Mouse (Mus musculus) urinary bladder, postnatal 14 days (tissue): Measurements from ENCODE around the gene Spats2l.
A peak's percentile ranks its signal among the peaks of the same experiment; 100 is the strongest.

Experiments used
- DNase-seq: peaks from one replicate; pipeline ENCODE4 v3.0.0; 2021; ENCODE audit warnings: low spot score

The Spats2l gene

GRCm38 (mm10) chr1:57774001-57774667 is at the start of gene Spats2l:
Gene Spats2l (plus strand): TSS chr1:57774162.
- DNase-seq = peak; percentile 41

GRCm38 (mm10) chr1:57725268-57725667 is 48.7 kb upstream of the Spats2l start:
- DNase-seq = no peak

DNA sequence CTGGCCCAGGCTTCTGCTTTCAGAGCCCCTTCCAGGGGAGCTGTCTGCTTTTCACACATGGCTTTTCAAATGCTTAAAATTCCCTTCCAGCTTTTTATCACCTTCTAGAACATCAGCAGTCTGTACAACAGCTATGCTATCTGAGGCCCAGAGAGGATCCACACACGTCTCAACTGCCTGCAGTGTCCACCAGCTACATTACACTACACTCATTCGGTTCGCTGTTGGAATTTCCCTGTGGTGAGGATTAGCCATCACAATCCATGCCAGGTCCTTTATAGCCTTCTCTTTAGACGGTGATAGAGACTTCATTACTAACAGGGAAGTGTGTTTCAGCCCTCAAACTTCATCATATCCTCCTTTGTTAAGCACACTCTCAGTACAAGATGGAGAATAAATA is 38.1 kb upstream of the Spats2l start:
- DNase-seq = no peak

DNA sequence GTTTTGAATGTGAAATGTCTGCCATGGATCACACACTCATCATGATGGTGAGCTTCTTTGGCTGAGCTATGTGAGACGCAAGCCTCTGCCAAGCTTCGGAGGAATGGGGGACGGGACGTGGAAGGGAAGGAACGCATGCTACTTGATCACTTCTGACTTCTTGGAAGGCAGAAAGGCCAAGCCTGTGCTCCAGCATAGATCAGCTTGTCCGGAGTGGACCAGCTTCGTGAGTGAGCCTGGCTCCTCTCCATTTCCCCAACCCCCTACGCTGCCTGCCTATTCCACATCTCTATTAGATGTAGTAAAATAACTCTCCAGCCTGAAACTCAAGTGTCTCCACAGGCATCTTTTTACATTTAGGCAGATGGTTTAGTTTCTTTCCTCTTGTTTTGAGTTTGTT is 32.2 kb upstream of the Spats2l start:
- DNase-seq = peak; percentile 14

GRCm38 (mm10) chr1:57742266-57742665 is 31.7 kb upstream of the Spats2l start:
- no peak for DNase-seq

- DNase-seq = no peak
These were observed 22.2 kb upstream of the Spats2l start for GRCm38 (mm10) chr1:57751781-57752180.

DNA sequence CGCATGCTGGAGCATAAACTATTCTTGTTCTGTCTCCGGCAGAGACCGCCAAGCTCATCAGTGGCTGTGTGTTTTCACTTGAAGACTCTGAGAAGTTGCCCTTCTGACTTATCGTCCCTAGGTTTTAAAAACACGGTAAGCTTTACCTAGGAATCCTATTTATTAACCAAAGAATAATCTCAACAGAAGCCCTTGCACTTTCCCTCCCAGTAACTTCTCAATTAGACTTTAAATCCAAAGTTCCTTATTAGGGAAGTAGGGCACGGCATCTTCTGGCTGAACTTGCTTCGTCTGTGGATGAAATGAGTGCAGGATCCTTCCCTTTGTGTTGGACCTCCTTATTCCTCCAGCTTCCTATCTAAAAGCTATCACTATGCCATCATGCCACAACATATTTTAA is 7.6 kb upstream of the Spats2l start:
- no peak for DNase-seq

GRCm38 (mm10) chr1:57773326-57773725 is 636 bp upstream of the Spats2l start:
- no peak for DNase-seq

DNA sequence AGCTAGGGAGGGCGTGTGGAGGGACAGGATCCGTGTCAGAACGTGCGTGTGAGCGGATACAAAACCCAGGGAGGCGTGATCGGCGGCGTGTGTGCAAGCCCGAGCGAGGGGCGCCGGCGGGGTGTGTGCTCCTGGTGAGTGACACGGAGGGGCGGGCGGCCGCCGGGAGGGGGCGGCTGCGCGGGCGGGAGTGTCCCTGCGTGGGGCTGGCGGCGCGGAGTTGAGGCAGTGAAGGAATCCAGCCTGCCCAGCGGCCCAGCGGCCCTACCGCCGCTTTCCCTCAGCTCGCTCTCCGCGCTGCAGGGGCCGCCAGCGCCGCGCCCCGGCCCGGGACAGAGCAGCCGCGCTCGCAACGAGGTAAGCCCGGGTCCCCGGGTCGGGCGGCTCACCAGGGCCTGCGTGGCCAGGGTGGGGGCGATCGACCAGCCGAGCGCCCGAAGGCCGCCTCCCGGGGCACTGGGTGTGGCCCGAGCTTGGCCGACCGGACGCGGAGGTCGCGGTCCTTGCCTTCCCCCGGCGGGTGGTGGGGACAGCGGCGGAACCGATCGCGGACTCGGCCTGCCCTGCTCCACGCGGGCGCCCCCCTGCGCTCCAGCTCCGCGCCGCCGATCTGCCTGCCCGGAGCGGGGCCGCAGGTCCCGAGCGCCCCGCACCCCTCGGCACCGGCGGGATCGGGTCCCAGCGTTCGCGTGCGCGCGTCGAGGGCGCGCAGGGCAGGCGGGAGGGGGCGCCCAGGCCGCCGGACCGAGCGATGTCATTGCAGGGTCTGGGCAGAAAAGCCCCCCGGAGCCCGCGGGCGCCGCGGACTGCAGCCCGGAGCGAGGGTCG is 920 bp downstream of the Spats2l start:
- peak; percentile 69 for DNase-seq

DNA sequence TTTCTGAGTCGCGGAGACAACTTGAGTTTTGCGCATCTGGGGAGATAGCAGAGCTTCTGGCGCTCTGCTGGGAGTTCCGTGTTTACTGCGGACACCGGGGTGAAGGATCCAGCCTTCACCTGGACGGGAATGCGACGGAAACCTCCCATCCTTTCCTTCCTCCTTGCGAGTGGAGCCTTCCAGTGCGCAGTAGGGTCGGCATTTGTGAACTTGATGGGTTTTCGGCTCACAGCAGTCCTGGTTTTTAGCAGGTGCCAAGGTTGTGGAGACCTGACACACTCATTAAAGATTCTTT is 1.5 kb downstream of the Spats2l start:
- DNase-seq = peak; percentile 14

- no peak for DNase-seq
These were observed 2.8 kb downstream of the Spats2l start for GRCm38 (mm10) chr1:57776671-57777281.

- no peak for DNase-seq
These were observed 10.3 kb downstream of the Spats2l start for GRCm38 (mm10) chr1:57784300-57784699.

GRCm38 (mm10) chr1:57789831-57790230 is 15.9 kb downstream of the Spats2l start:
- DNase-seq = no peak

DNA sequence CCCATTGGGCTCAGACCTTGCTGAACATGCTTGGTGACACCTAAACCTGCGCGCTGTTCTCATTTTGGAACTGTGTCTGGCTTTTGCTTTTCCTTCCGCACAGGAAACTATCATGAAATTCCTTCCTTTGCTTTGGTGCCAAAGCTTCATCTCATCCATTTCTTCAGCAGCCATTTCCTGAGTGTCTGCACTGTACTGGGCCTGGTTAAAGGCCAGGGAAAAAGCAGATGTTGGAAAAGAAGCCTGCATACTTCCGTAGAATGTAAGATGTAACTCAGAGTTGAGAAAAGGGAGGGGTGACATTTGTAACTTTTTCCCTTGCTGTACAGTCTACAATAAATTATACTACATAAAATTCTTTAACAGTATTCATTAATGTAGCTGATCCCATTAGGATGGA is 18.2 kb downstream of the Spats2l start:
- no peak for DNase-seq

DNA sequence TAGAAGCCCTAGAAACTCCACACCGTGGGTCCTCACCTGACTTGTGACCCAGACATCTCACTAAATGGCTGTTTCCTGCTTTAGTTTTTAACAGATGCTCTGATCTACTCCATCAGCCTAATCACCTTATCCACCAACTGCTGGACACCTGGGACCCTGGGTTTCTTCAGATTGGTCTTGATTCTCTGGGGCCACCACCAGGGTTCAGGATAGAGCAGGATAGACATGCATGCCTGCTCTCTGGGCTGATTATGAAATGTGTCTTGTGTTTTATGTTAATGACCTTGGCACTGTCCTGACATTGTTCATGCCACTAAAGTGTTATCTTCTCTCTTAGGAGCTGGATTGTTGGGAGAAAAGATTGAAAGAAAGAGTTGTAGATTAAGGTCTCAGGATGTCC is 21.9 kb downstream of the Spats2l start:
- no peak for DNase-seq

- no peak for DNase-seq
These were observed 25.4 kb downstream of the Spats2l start for GRCm38 (mm10) chr1:57799398-57799797.

- DNase-seq = no peak
These were observed 26.9 kb downstream of the Spats2l start for GRCm38 (mm10) chr1:57800846-57801245.

DNA sequence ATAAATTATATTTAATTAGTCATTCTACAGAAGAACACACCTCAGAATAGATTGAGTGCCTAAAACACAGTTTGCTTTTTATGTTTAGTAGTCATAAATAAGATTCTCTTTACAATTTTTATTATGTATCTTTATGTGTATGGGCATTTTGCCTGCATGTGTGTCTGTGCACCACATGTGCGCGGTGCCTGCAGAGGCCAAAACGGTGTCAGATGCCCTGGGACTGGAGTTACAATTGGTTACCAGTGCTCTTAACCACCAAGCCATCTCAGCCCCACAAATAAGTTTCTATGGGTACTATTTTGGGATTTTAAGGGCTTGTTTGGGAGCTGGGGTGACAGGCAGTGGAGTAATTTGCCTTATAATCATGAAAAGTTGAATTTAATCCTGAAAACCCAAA is 32.2 kb downstream of the Spats2l start:
- DNase-seq = no peak

GRCm38 (mm10) chr1:57807882-57808281 is 33.9 kb downstream of the Spats2l start:
- DNase-seq = no peak

GRCm38 (mm10) chr1:57810221-57810620 is 36.3 kb downstream of the Spats2l start:
- no peak for DNase-seq

GRCm38 (mm10) chr1:57817103-57817502 is 43.1 kb downstream of the Spats2l start:
- DNase-seq = no peak

DNA sequence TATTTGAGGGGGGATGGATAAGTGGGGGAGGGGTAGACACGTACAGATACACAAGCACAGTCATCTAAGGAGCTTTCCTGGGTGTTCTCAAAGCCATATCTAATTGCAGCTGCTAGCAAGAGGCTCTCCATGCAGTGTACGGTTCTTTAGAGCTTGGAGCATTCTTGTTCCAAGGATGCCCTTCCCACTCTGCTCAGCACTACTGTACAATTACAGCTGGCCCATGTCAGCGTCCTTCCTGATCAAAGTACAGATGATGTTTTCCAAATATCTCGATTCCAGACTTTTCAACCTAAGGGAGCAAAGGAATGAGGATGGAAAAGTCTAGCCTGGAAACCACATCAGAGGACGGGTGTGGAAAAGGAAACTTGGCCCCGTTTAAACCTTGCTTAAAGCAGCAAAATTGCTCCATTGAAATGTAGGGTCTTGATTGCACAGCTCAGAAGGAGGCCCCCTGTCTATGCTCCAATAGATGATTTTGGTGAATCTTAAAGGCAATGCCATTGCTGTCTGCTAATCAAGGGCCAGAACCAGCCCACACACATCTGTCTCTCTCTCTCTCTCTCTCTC is 46.6 kb downstream of the Spats2l start:
- no peak for DNase-seq
